24 mouse cellular contexts compared by ENCODE assay signal in genomic region chr2:26439671-26440070, GRCm38 (mm10).
"Had no signal": no experiment of that assay in that cellular context is flagged by ENCODE, and none has a peak within 500 bp of the region (broad histone marks: within the 10 kb centered on the region; RNA-seq: fewer than 3 reads in every experiment).

No protein-coding gene starts in this region.

- H3K27me3 ChIP-seq: heart, embryonic 12.5 days; hindbrain, embryonic 15.5 days; kidney, embryonic 15.5 days; limb, embryonic 13.5 days; limb, embryonic 15.5 days; liver, embryonic 12.5 days had no signal

- ATAC-seq: hindbrain, postnatal 0 days; intestine, embryonic 16.5 days; liver, embryonic 12.5 days had no signal

- H3K27ac ChIP-seq: heart, embryonic 10.5 days; hindbrain, embryonic 15.5 days; hindbrain, postnatal 0 days; kidney, embryonic 15.5 days; kidney, postnatal 0 days; limb, embryonic 13.5 days; limb, embryonic 15.5 days; liver, embryonic 12.5 days; liver, embryonic 14.5 days had no signal

- H3K9me3 ChIP-seq: heart, embryonic 10.5 days; heart, embryonic 12.5 days; hindbrain, embryonic 15.5 days; kidney, embryonic 15.5 days; limb, embryonic 13.5 days; limb, embryonic 15.5 days; liver, embryonic 12.5 days had no signal

- H3K4me3 ChIP-seq: heart, embryonic 10.5 days; heart, embryonic 12.5 days; hindbrain, embryonic 15.5 days; kidney, embryonic 15.5 days; limb, embryonic 13.5 days; limb, embryonic 15.5 days; liver, embryonic 12.5 days had no signal

- DNase-seq: gastrocnemius, postnatal 10 days; gastrocnemius, postnatal 25 days; heart, adult 18-20 months; heart, postnatal 10 days; heart, postnatal 36 days; kidney, adult 11 months; kidney, adult 2 months; kidney, adult 9 months; kidney, postnatal 14 days; kidney, postnatal 36 days; layer of hippocampus, adult 9-11 months; layer of hippocampus, postnatal 36 days; left cerebral cortex, postnatal 4 days had no signal

- H3K9ac ChIP-seq: heart, embryonic 12.5 days; hindbrain, embryonic 15.5 days; kidney, embryonic 15.5 days; limb, embryonic 13.5 days; limb, embryonic 15.5 days; liver, embryonic 12.5 days; liver, embryonic 14.5 days had no signal

- H3K4me2 ChIP-seq: heart, embryonic 12.5 days; hindbrain, embryonic 15.5 days; kidney, embryonic 15.5 days; limb, embryonic 13.5 days; limb, embryonic 15.5 days; liver, embryonic 12.5 days had no signal
